Mouse (Mus musculus): ENCODE data around the gene Cep131.

- TF ChIP-seq UBTF (IDR thresholded peaks at IDR 0.05; ENCODE audit: low read depth, low read length) (no peak), CTCF (conservative IDR thresholded peaks at IDR 0.05 in 1 of 2, IDR thresholded peaks at IDR 0.05 in 1 of 2; ENCODE audit: low read depth in 2 of 2, low read length in 2 of 2) (no peak), ZKSCAN1 (IDR thresholded peaks at IDR 0.05; ENCODE audit: borderline replicate concordance, low read depth, low read length) (no peak), ELF1 (IDR thresholded peaks at IDR 0.05; ENCODE audit: low read depth, low read length) (no peak), HCFC1 (IDR thresholded peaks at IDR 0.05; ENCODE audit: low read depth, low read length) (no peak), POLR2A (IDR thresholded peaks at IDR 0.05; ENCODE audit: low read depth, low read length) (no peak), MAX (IDR thresholded peaks at IDR 0.05; ENCODE audit: low read length) (no peak), USF1 (IDR thresholded peaks at IDR 0.05; ENCODE audit: low read depth, low read length) (no peak), POLR2AphosphoS2 (IDR thresholded peaks at IDR 0.05; ENCODE audit: low read depth, low read length) (no peak), PAX5 (IDR thresholded peaks at IDR 0.05; ENCODE audit: low read length) (no peak), RCOR1 (conservative IDR thresholded peaks at IDR 0.05; ENCODE audit: low read depth, low read length) (no peak), SIN3A (IDR thresholded peaks at IDR 0.05; ENCODE audit: low read length) (no peak)
Observed at GRCm38 (mm10) chr11:120032052-120032451, 54.6 kb downstream of the Cep131 start.

Measured in CH12.LX (cell line).